Mouse (Mus musculus) Patski (cell line): ENCODE data around the gene Magi1. TPM values are rescaled to one million over a fixed set of nuclear protein-coding genes. Genes with fewer than 3 reads are reported as not detected.

Experiments
- ATAC-seq: fragments of 100-300 bp; one replicate; pipeline ENCODE4 v1.8.0; 2021
- CTCF ChIA-PET: fragments of 350-600 bp; sonication (Branson Sonifier 250); formaldehyde crosslinking; loops from one replicate; lab custom pipeline; 2022; ENCODE audit warnings: inconsistent platforms; lab: Charles Lee
- POLR2A ChIA-PET: fragments of 350-600 bp; sonication (Branson Sonifier 250); formaldehyde crosslinking; loops from one replicate; lab custom pipeline; 2022; ENCODE audit warnings: antibody characterized with exemption, inconsistent platforms; lab: Charles Lee
- DNase-seq: peaks from one replicate; pipeline ENCODE4 v3.0.0-alpha.2; 2011; ENCODE audit warnings: low read depth, low spot score
- H3K27me3 ChIP-seq: fragments of 371-371 bp; one replicate; pipeline ENCODE4 v1.5.1; 2021
- CTCF ChIP-seq: fragments of 100-300 bp; IDR thresholded peaks from one replicate; pipeline ENCODE4 v1.5.1; 2021
- in situ Hi-C: fragments of 300-500 bp; cut with MboI; formaldehyde crosslinking; loops from 3 replicates; pipeline ENCODE4 v1.11.1; 2018; ENCODE audit warnings: low pct_unique_long_range_greater_than_20kb, mixed read lengths
- polyA plus RNA-seq: library from polyadenylated mRNA; unstranded; gene quantifications from one replicate; pipeline ENCODE4 v1.2.3, GENCODE M21; 2021

The Magi1 gene
- polyA plus RNA-seq, 1 experiment from 2014 or later, result 24.3 TPM

GRCm38 (mm10) chr6:94130389-94130788 lies 153.3 kb downstream of the Magi1 start:
- in situ Hi-C loops, result loop anchor here (10.0 kb wide), 1 partner anchor 46 kb away; no protein-coding TSS in a partner anchor
- ATAC-seq (no peak), DNase-seq (no peak)
- ChIA-PET CTCF (no interaction called here), POLR2A (no interaction called here)
- H3K27me3 ChIP-seq, result no peaks in the 10 kb centered on the region
- no peak for TF ChIP-seq CTCF

GRCm38 (mm10) chr6:94126763-94127162 lies 157.0 kb downstream of the Magi1 start:
- POLR2A ChIA-PET, result interaction anchor here (0.7 kb wide), 1 partner anchor 164 kb away, joined by 4 read pairs; no protein-coding TSS in a partner anchor
- in situ Hi-C loops, result no loop called here
- DNase-seq (no peak), ATAC-seq (no peak)
- no peak for TF ChIP-seq CTCF
- H3K27me3 ChIP-seq, result no peaks in the 10 kb centered on the region
- CTCF ChIA-PET, result interaction anchor here (1.0 to 1.3 kb wide), 3 partner anchors 12 to 32 kb away, joined by 3 to 4 read pairs (median 3); no protein-coding TSS in a partner anchor

- no peak for TF ChIP-seq CTCF
- DNase-seq, result no peak
- CTCF ChIA-PET, result interaction anchor here (1.0 to 1.5 kb wide), 2 partner anchors 15 to 19 kb away, joined by 3 read pairs; no protein-coding TSS in a partner anchor
- POLR2A ChIA-PET, result no interaction called here
- ATAC-seq, result no peak
- no peaks in the 10 kb centered on the region for H3K27me3 ChIP-seq
- in situ Hi-C loops, result no loop called here
These were observed 158.6 kb downstream of the Magi1 start for GRCm38 (mm10) chr6:94125144-94125543.

GRCm38 (mm10) chr6:94124279-94124678 lies 159.4 kb downstream of the Magi1 start:
- ChIA-PET CTCF (no interaction called here), POLR2A (interaction anchor here (0.6 kb wide), 1 partner anchor 190 kb away, joined by 3 read pairs; no protein-coding TSS in a partner anchor)
- no peak for TF ChIP-seq CTCF
- in situ Hi-C loops, result no loop called here
- ATAC-seq, result no peak
- H3K27me3 ChIP-seq, result no peaks in the 10 kb centered on the region
- no peak for DNase-seq

GRCm38 (mm10) chr6:94122566-94123150 lies 161.1 kb downstream of the Magi1 start:
- in situ Hi-C loops, result no loop called here
- CTCF ChIA-PET, result interaction anchor here (0.9 kb wide), 1 partner anchor 17 kb away, joined by 4 read pairs; no protein-coding TSS in a partner anchor
- DNase-seq, result no peak
- TF ChIP-seq CTCF, result no peak
- ATAC-seq, result no peak
- POLR2A ChIA-PET, result no interaction called here
- no peaks in the 10 kb centered on the region for H3K27me3 ChIP-seq

GRCm38 (mm10) chr6:94121488-94121887 lies 162.2 kb downstream of the Magi1 start:
- TF ChIP-seq CTCF, result no peak
- ChIA-PET CTCF (no interaction called here), POLR2A (no interaction called here)
- no peaks in the 10 kb centered on the region for H3K27me3 ChIP-seq
- ATAC-seq, result no peak
- DNase-seq, result no peak
- in situ Hi-C loops, result no loop called here

- POLR2A ChIA-PET, result no interaction called here
- in situ Hi-C loops, result no loop called here
- no peak for DNase-seq
- no peak for ATAC-seq
- TF ChIP-seq CTCF, result no peak
- CTCF ChIA-PET, result interaction anchor here (1.1 kb wide), 1 partner anchor 21 kb away, joined by 4 read pairs; no protein-coding TSS in a partner anchor
- no peaks in the 10 kb centered on the region for H3K27me3 ChIP-seq
These were observed 167.0 kb downstream of the Magi1 start for GRCm38 (mm10) chr6:94116434-94117432.

GRCm38 (mm10) chr6:94111833-94112232 lies 171.9 kb downstream of the Magi1 start:
- CTCF ChIA-PET, result interaction anchor here (1.5 kb wide), 1 partner anchor 12 kb away, joined by 3 read pairs; no protein-coding TSS in a partner anchor
- in situ Hi-C loops, result no loop called here
- ATAC-seq (no peak), DNase-seq (no peak)
- no peak for TF ChIP-seq CTCF
- H3K27me3 ChIP-seq, result no peaks in the 10 kb centered on the region
- POLR2A ChIA-PET, result no interaction called here

- POLR2A ChIA-PET, result no interaction called here
These were observed 176.2 kb downstream of the Magi1 start for GRCm38 (mm10) chr6:94107401-94108107.

GRCm38 (mm10) chr6:94103581-94103980 lies 180.1 kb downstream of the Magi1 start:
- ATAC-seq (no peak), DNase-seq (no peak)
- CTCF ChIA-PET, result no interaction called here
- POLR2A ChIA-PET, result no interaction called here
- no peak for TF ChIP-seq CTCF
- no peaks in the 10 kb centered on the region for H3K27me3 ChIP-seq
- in situ Hi-C loops, result no loop called here

More at GRCm38 (mm10) chr6:94107401-94108107, 176.2 kb downstream of the Magi1 start:
- DNase-seq, result no peak
- CTCF ChIA-PET, result no interaction called here
- H3K27me3 ChIP-seq, result no peaks in the 10 kb centered on the region
- TF ChIP-seq CTCF, result no peak
- ATAC-seq, result no peak
- in situ Hi-C loops, result no loop called here
